Mouse (Mus musculus) thymus, postnatal 0 days (tissue): ENCODE data around the gene Klhl3. TPM values are rescaled to one million over a fixed set of nuclear protein-coding genes. Genes with fewer than 3 reads are reported as not detected.

Experiments
- DNase-seq: peaks from one replicate; pipeline ENCODE4 v3.0.0-alpha.2; 2015; ENCODE audit warnings: low spot score
- microRNA counts: library from miRNA; unstranded; fragments of <30 nt; microRNA quantifications from one replicate; lab custom pipeline; 2015
- microRNA-seq: library from miRNA; unstranded; fragments of <30 nt; microRNA quantifications from one replicate; pipeline ENCODE4, GENCODE M21; 2016; ENCODE audit warnings: borderline number of aligned reads
- polyA plus RNA-seq: library from polyadenylated mRNA; unstranded; fragments of >200 nt; fragmentation: Nextera tagmentation; extraction: Ambion mirVana; gene quantifications from 2 replicates; pipeline ENCODE4 v1.2.1, GENCODE M21; 2015

Gene Klhl3
- polyA plus RNA-seq, 1 experiment from 2014 or later, result 1.8 TPM

- no peak for DNase-seq
Measured at GRCm38 (mm10) chr13:57977721-57978120, 135.7 kb downstream of the Klhl3 start.

- DNase-seq, result no peak
Measured at GRCm38 (mm10) chr13:57965658-57966057, 147.7 kb downstream of the Klhl3 start.

GRCm38 (mm10) chr13:57960254-57960653 lies 153.1 kb downstream of the Klhl3 start:
- no peak for DNase-seq

GRCm38 (mm10) chr13:57959806-57960205 lies 153.6 kb downstream of the Klhl3 start:
- no peak for DNase-seq

MicroRNA genes within 50 kb of the gene (microRNA counts, 519-probe panel; counts per million panel counts)
- microRNA mmu-miR-874 (lab: Ali Mortazavi, UCI), result 473 counts per million, percentile 71 among the panel's probes with 10 or more counts

Small RNA genes lying within 50 kb of the gene (microRNA-seq; reads per million reads assigned to microRNA genes)
- 108 reads per million, percentile 47 among the genes with 10 or more reads in this experiment for gene Mir874

Other genes with a start within 250 kb of the Klhl3 start
- gene Spock1, start 205.3 kb downstream of the Klhl3 start, polyA plus RNA-seq, result 1.1 and 1.3 TPM in 2 replicates
- 41.9 and 52.6 TPM in 2 replicates for gene Hnrnpa0, start 15.0 kb upstream of the Klhl3 start, polyA plus RNA-seq
- gene Idnk, start 44.1 kb upstream of the Klhl3 start, polyA plus RNA-seq, result 109 and 117 TPM in 2 replicates
- gene Ubqln1, start 102.1 kb upstream of the Klhl3 start, polyA plus RNA-seq, result 89.4 and 92.3 TPM in 2 replicates
- gene Gkap1, start 162.1 kb upstream of the Klhl3 start, polyA plus RNA-seq, result 8.7 and 9.4 TPM in 2 replicates
- gene Kif27, start 245.5 kb upstream of the Klhl3 start, polyA plus RNA-seq, result 0.04 and 0.09 TPM in 2 replicates